Mouse (Mus musculus) CH12.LX (cell line): ENCODE results near the gene 4930513O06Rik. TPM values are rescaled to one million over a fixed set of nuclear protein-coding genes. Genes with fewer than 3 reads are reported as not detected.

Source experiments
- DNase-seq: peaks from one replicate; pipeline ENCODE4 v3.0.0-alpha.2; 2013; ENCODE audit errors: extremely low read depth
- H3K27ac ChIP-seq: 2 replicates; pipeline ENCODE4 v1.5.1; 2012; ENCODE audit warnings: low read depth, mild to moderate bottlenecking, control low read depth, moderate library complexity; ENCODE audit not compliant: insufficient read depth
- H3K27me3 ChIP-seq: replicated peaks from 2 replicates; pipeline ENCODE3; 2012; ENCODE audit warnings: inconsistent platforms
- H3K36me3 ChIP-seq, 2 experiments: replicated peaks in 1 of 2; 2 replicates each; pipeline versions ENCODE3 to v1.6.1; 2012; ENCODE audit warnings: inconsistent platforms in 1 of 2, low read length in 1 of 2, mild to moderate bottlenecking in 1 of 2, mixed read lengths in 1 of 2, moderate library complexity in 1 of 2; ENCODE audit not compliant: control insufficient read depth in 1 of 2, insufficient read depth in 1 of 2
- H3K4me1 ChIP-seq, 2 experiments: 2 replicates each; pipeline ENCODE4 v1.6.1; 2012; ENCODE audit warnings: inconsistent platforms in 1 of 2, moderate library complexity in 1 of 2; ENCODE audit not compliant: insufficient read depth in 2 of 2, control insufficient read depth in 1 of 2
- H3K4me2 ChIP-seq: 2 replicates; pipeline ENCODE4 v1.6.1; 2012; ENCODE audit warnings: low read depth, mild to moderate bottlenecking, control low read depth; ENCODE audit not compliant: poor library complexity, insufficient read depth, severe bottlenecking
- H3K4me3 ChIP-seq, 3 experiments: fragments of 150-350 bp in 1 of 3; sonication (generic) in 1 of 3; replicated peaks in 1 of 3; 2 replicates each; pipeline versions ENCODE3 to v1.5.1; 2011 to 2012; ENCODE audit warnings: low read depth in 2 of 3, low read length in 2 of 3, mild to moderate bottlenecking in 2 of 3, moderate library complexity in 2 of 3, control low read depth in 1 of 3, improper control_type of control experiment in 1 of 3, inconsistent platforms in 1 of 3, mixed read lengths in 1 of 3; ENCODE audit not compliant: poor library complexity in 1 of 3
- H3K79me2 ChIP-seq: replicated peaks from 2 replicates; pipeline ENCODE4 v1.6.1; 2012; ENCODE audit warnings: mild to moderate bottlenecking, moderate library complexity; ENCODE audit not compliant: control insufficient read depth, poor library complexity, insufficient read depth, severe bottlenecking; ENCODE audit errors: extremely low read depth
- H3K9ac ChIP-seq: 2 replicates; pipeline ENCODE4 v1.6.1; 2012; ENCODE audit warnings: low read depth, mild to moderate bottlenecking, control low read depth, moderate library complexity; ENCODE audit not compliant: insufficient read depth
- H3K9me3 ChIP-seq: replicated peaks from 2 replicates; pipeline ENCODE3; 2012; ENCODE audit warnings: low read length, inconsistent platforms, mixed read lengths
- BHLHE40 ChIP-seq: IDR thresholded peaks from 2 replicates; pipeline ENCODE4 v1.6.1; 2011; ENCODE audit warnings: mild to moderate bottlenecking, low read depth, low read length, improper control_type of control experiment
- CHD1 ChIP-seq: IDR thresholded peaks from 2 replicates; pipeline ENCODE4 v1.6.1; 2012; ENCODE audit warnings: low read depth, low read length, improper control_type of control experiment, inconsistent platforms
- CHD2 ChIP-seq: IDR thresholded peaks from 2 replicates; pipeline ENCODE4 v1.6.1; 2011; ENCODE audit warnings: low read length, improper control_type of control experiment
- CTCF ChIP-seq, 2 experiments: IDR thresholded peaks in 1 of 2; conservative IDR thresholded peaks in 1 of 2; 2 replicates each; pipeline ENCODE4 v1.5.1; 2011 to 2012; ENCODE audit warnings: low read depth in 2 of 2, low read length in 2 of 2, improper control_type of control experiment in 1 of 2, inconsistent platforms in 1 of 2, mild to moderate bottlenecking in 1 of 2, moderate library complexity in 1 of 2
- E2F4 ChIP-seq: IDR thresholded peaks from 2 replicates; pipeline ENCODE4 v1.6.1; 2011; ENCODE audit warnings: low read depth, low read length, improper control_type of control experiment; ENCODE audit not compliant: insufficient replicate concordance
- ELF1 ChIP-seq: IDR thresholded peaks from 2 replicates; pipeline ENCODE4 v1.6.1; 2014; ENCODE audit warnings: low read depth, mild to moderate bottlenecking, inconsistent platforms, low read length, improper control_type of control experiment
- GABPA ChIP-seq: IDR thresholded peaks from 2 replicates; pipeline ENCODE4 v1.6.1; 2012; ENCODE audit warnings: low read depth, low read length, improper control_type of control experiment, inconsistent platforms; ENCODE audit not compliant: insufficient replicate concordance
- IRF4 ChIP-seq: IDR thresholded peaks from 2 replicates; pipeline ENCODE4 v1.6.1; 2014; ENCODE audit warnings: low read depth, mild to moderate bottlenecking, inconsistent platforms, low read length, improper control_type of control experiment
- JUND ChIP-seq: conservative IDR thresholded peaks from 2 replicates; pipeline ENCODE4 v1.6.1; 2011; ENCODE audit warnings: low read depth, low read length, improper control_type of control experiment
- KAT2A ChIP-seq: IDR thresholded peaks from 2 replicates; pipeline ENCODE4 v1.6.1; 2012; ENCODE audit warnings: low read length, improper control_type of control experiment, inconsistent platforms; ENCODE audit not compliant: insufficient replicate concordance
- MAFK ChIP-seq: IDR thresholded peaks from 2 replicates; pipeline ENCODE4 v1.6.1; 2011; ENCODE audit warnings: low read length, improper control_type of control experiment; ENCODE audit not compliant: insufficient replicate concordance
- MAX ChIP-seq: IDR thresholded peaks from 2 replicates; pipeline ENCODE4 v1.6.1; 2011; ENCODE audit warnings: low read length, improper control_type of control experiment
- MXI1 ChIP-seq: IDR thresholded peaks from 2 replicates; pipeline ENCODE4 v1.6.1; 2011; ENCODE audit warnings: mild to moderate bottlenecking, low read depth, low read length, improper control_type of control experiment
- NELFE ChIP-seq: IDR thresholded peaks from 2 replicates; pipeline ENCODE4 v1.6.1; 2011; ENCODE audit warnings: low read depth, low read length, improper control_type of control experiment
- PAX5 ChIP-seq: IDR thresholded peaks from 2 replicates; pipeline ENCODE4 v1.6.1; 2012; ENCODE audit warnings: low read length, inconsistent platforms, mixed read lengths
- POLR2A ChIP-seq: IDR thresholded peaks from 2 replicates; pipeline ENCODE4 v1.6.1; 2011; ENCODE audit warnings: low read depth, mild to moderate bottlenecking, improper control_type of control experiment, low read length
- POLR2AphosphoS2 ChIP-seq: IDR thresholded peaks from 2 replicates; pipeline ENCODE4 v1.6.1; 2011; ENCODE audit warnings: low read depth, low read length, improper control_type of control experiment
- RAD21 ChIP-seq: IDR thresholded peaks from 2 replicates; pipeline ENCODE4 v1.6.1; 2011; ENCODE audit warnings: low read depth, mild to moderate bottlenecking, low read length, improper control_type of control experiment, moderate library complexity
- RCOR1 ChIP-seq: conservative IDR thresholded peaks from 2 replicates; pipeline ENCODE4 v1.6.1; 2012; ENCODE audit warnings: low read depth, mild to moderate bottlenecking, inconsistent platforms, low read length, improper control_type of control experiment
- SIN3A ChIP-seq: IDR thresholded peaks from 2 replicates; pipeline ENCODE4 v1.6.1; 2012; ENCODE audit warnings: low read length, improper control_type of control experiment, inconsistent platforms
- SMC3 ChIP-seq: IDR thresholded peaks from 2 replicates; pipeline ENCODE4 v1.6.1; 2011; ENCODE audit warnings: low read depth, low read length, improper control_type of control experiment
- TBP ChIP-seq: conservative IDR thresholded peaks from 2 replicates; pipeline ENCODE4 v1.6.1; 2011; ENCODE audit warnings: low read depth, low read length, improper control_type of control experiment
- UBTF ChIP-seq: IDR thresholded peaks from 2 replicates; pipeline ENCODE4 v1.6.1; 2012; ENCODE audit warnings: low read depth, mild to moderate bottlenecking, inconsistent platforms, low read length, improper control_type of control experiment, moderate library complexity
- USF1 ChIP-seq: IDR thresholded peaks from 2 replicates; pipeline ENCODE4 v1.6.1; 2014; ENCODE audit warnings: low read depth, mild to moderate bottlenecking, inconsistent platforms, low read length, improper control_type of control experiment
- USF2 ChIP-seq: conservative IDR thresholded peaks from 2 replicates; pipeline ENCODE4 v1.6.1; 2011; ENCODE audit warnings: low read depth, low read length, improper control_type of control experiment
- ZC3H11A ChIP-seq: IDR thresholded peaks from 2 replicates; pipeline ENCODE4 v1.6.1; 2012; ENCODE audit warnings: low read depth, mild to moderate bottlenecking, inconsistent platforms, low read length, improper control_type of control experiment
- ZKSCAN1 ChIP-seq: IDR thresholded peaks from 2 replicates; pipeline ENCODE4 v1.6.1; 2012; ENCODE audit warnings: low read depth, inconsistent platforms, low read length, improper control_type of control experiment, borderline replicate concordance
- ZNF384 ChIP-seq: IDR thresholded peaks from 2 replicates; pipeline ENCODE4 v1.6.1; 2012; ENCODE audit warnings: low read depth, low read length, improper control_type of control experiment, inconsistent platforms
- dilution Hi-C: fragments of 300-500 bp; cut with MboI; formaldehyde crosslinking; loops from 2 replicates; pipeline ENCODE4 v1.14.3; 2020; ENCODE audit warnings: low sequenced_read_pairs; ENCODE audit not compliant: extremely low pct_unique_long_range_greater_than_20kb, extremely low pct_ligation_motif_present
- in situ Hi-C: fragments of 300-500 bp; cut with MboI; formaldehyde crosslinking; loops from 3 replicates; pipeline ENCODE4 v1.14.3; 2019; ENCODE audit warnings: low sequenced_read_pairs, low pct_ligation_motif_present, low pct_unique_long_range_greater_than_20kb, mixed read lengths
- polyA plus RNA-seq: library from polyadenylated mRNA; unstranded; fragments of >175 nt; gene quantifications from 2 replicates; pipeline ENCODE4 v1.2.1, GENCODE M21; 2012; ENCODE audit warnings: low read depth; ENCODE audit not compliant: insufficient read length
- total RNA-seq, 2 experiments: library from RNA; depleted of rRNA; stranded (reverse); fragments of 300-350 nt in 1 of 2; fragments of >200 nt in 1 of 2; gene quantifications; 2 replicates each; pipeline ENCODE4 v1.2.3; 2012 to 2014

The 4930513O06Rik gene
- total RNA-seq (2012; rRNA removed): not detected in 2 replicates
- not detected in 2 replicates for total RNA-seq (2014; rRNA removed)
- polyA plus RNA-seq: not detected in 2 replicates

DNA sequence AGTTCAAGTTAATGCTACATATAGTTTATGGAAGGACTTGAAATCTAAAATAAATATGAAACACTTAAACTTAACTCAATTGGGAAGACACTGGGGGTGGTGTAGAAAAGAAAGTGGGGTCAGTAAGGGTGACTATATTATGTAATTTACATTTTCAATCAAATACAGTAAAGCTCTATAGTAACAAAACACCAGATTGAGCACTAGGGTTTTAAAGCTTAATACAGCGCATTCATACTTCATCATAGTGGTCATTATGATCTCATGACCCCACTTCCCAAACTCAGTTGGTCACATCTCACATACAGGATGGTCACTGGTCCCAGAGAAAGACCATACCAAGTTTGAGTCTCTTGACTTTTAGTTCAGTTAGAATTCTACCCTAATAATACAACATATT is at the start of gene 4930513O06Rik:
Gene 4930513O06Rik (plus strand): TSS at position 301 of the 400 bp plus-strand sequence.
- no peaks in the 10 kb centered on the region for H3K36me3 ChIP-seq
- TF ChIP-seq ELF1: no peak
- TF ChIP-seq CTCF (conservative IDR thresholded peaks at IDR 0.05 in 1 of 2, IDR thresholded peaks at IDR 0.05 in 1 of 2; ENCODE audit: low read depth in 2 of 2, low read length in 2 of 2): no peak
- TF ChIP-seq SIN3A: no peak
- no peak for TF ChIP-seq ZNF384
- TF ChIP-seq GABPA: no peak
- TF ChIP-seq RCOR1: no peak
- TF ChIP-seq UBTF: no peak
- TF ChIP-seq CHD1: no peak
- no peak for TF ChIP-seq MAFK
- no peak for TF ChIP-seq RAD21
- no peak for TF ChIP-seq USF1
- no peak for TF ChIP-seq MAX
- no peak for TF ChIP-seq ZC3H11A
- no peak for TF ChIP-seq JUND
- no peak for TF ChIP-seq KAT2A
- no peak for TF ChIP-seq POLR2AphosphoS2
- H3K27ac ChIP-seq: no peak within 1 kb of the TSS
- H3K9ac ChIP-seq: no peak within 1 kb of the TSS
- no peak within 1 kb of the TSS for H3K4me3 ChIP-seq
- H3K4me1 ChIP-seq: no peaks in the 10 kb centered on the region
- in situ Hi-C loops (no loop called here), dilution Hi-C loops (no loop called here)
- H3K4me2 ChIP-seq: no peak within 1 kb of the TSS
- DNase-seq: no peak
- no peaks in the 10 kb centered on the region for H3K9me3 ChIP-seq
- no peaks in the 10 kb centered on the region for H3K27me3 ChIP-seq
- no peaks in the 10 kb centered on the region for H3K79me2 ChIP-seq

DNA sequence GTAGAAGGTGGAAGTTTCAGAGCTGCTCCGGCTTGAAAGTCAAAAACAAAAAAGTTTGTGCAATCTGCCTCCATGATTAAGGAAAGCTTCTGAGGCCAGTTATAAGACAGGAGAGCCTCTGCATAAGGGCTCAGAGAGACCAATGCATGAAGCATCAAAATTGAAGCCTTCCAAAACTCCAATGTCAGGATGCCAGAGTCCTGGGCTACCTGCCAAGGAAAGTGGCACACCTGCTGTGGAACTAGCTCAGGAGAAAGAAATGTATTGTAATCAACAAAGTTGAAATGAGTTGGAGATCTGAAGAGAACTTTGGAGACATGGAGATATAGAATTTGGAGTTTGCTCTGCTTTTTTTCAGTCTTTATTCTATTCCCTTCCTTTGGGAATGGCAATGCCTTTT is 48.4 kb upstream of the 4930513O06Rik start:
- H3K9me3 ChIP-seq: no peaks in the 10 kb centered on the region
- H3K36me3 ChIP-seq: no peaks in the 10 kb centered on the region
- H3K4me3 ChIP-seq: no peak overlapping the region
- H3K79me2 ChIP-seq: no peaks in the 10 kb centered on the region
- no peaks in the 10 kb centered on the region for H3K27me3 ChIP-seq
- dilution Hi-C loops: no loop called here
- in situ Hi-C loops: no loop called here
- H3K27ac ChIP-seq: no peak overlapping the region
- no peak overlapping the region for H3K4me2 ChIP-seq
- TF ChIP-seq SMC3 (no peak), PAX5 (no peak), UBTF (no peak), ZNF384 (no peak), ZKSCAN1 (no peak), POLR2A (no peak), JUND (no peak), SIN3A (no peak), CHD1 (no peak), IRF4 (no peak), USF2 (no peak), BHLHE40 (no peak), E2F4 (no peak), TBP (no peak), USF1 (no peak), MXI1 (no peak), CHD2 (no peak), NELFE (no peak)
- no peak overlapping the region for H3K9ac ChIP-seq
- no peak for DNase-seq
- no peaks in the 10 kb centered on the region for H3K4me1 ChIP-seq
